Mouse (Mus musculus): Measurements from ENCODE around the gene Vcl. TPM values are rescaled to one million over a fixed set of nuclear protein-coding genes. Genes with fewer than 3 reads are reported as not detected.

Gene Vcl
- total RNA-seq, 2 experiments from 2014 or later: 30.9 to 38.9 TPM

DNA sequence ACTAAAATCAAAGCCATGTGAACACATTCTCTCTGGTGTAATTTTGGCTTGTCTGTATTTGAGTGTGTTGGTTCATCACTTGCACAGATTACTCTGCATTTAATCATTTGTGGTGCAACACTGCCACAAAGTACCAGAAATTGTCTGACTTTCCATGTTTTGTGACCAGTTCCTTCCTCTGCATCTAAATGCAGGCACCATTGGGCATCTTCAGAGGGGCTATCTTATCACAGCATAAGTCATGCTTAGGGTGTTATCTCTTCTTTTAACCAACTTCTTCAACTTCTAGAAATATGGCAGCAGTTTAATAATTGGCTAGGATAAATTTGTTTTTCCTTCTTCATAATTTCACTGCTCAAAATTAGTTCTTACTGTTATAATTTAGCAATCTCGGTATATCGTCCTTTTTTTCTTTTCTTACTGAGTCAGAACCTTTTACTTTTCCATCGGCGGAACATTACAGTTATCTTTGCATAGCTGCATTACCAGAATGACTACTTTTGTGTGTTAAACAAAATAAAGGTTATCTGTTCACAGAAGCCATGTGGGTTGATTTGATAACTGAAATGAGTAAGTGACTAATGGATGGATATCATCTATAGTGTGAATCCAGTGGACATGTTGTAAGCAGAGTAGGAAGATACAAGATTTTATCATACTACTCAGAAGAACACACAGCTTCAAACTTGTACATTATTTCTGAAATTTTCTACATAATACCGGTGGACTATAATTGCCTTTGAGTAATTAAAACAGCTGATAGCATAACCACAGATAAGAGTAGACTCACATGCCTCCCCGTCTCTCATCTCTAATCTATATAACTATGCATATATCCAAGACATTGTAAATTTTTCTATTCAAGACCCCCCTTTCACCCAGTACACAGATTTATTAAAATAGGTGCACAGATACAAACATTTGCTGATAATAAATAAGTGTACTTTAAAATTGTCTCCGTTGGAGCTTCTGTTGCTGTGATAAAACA, 12.3 kb upstream of the Vcl start:
- Histone ChIP-seq H3K4me3 (no peak overlapping the region), H3K27ac (no peak overlapping the region)
- no peak for DNase-seq (ENCODE audit: low spot score in 2 of 2)
- TF ChIP-seq CTCF (conservative IDR thresholded peaks at IDR 0.05): no peak

DNA sequence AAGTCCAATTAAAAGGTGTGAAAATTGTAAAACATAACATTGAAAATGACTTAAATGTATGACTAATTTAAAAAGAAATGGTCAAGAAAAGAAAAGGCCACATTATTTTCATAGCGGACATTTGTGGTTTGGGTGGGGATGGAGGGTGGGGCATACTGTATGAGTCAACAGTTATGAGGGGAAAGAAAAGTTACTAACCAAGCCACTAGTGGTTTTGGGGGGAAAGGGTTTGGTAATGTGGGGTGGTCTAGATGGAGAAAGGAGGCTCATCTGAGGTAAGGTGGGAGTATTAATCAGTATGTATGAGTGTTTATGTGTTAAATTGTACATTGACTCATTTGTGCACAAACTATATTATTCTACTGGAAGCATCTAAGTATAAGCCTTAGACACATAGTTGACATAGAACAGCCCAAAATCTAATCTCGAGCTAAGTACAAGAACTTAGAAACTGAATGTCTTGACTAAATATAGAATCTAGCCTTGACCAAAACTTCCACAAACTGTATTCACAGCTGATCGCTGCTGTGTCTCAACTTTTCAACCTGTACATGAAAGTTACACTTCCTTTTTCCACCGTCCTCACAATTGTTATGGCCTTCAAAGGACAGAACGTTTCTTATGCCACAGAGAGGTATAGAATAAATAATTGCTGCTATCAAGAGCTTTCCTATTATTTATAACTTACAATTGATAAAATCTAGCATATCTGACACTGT, 5.0 kb upstream of the Vcl start:
- no peak for DNase-seq (ENCODE audit: low spot score in 2 of 2)
- H3K4me3 ChIP-seq: no peak overlapping the region
- no peak overlapping the region for H3K27ac ChIP-seq
- TF ChIP-seq CTCF (conservative IDR thresholded peaks at IDR 0.05): no peak

DNA sequence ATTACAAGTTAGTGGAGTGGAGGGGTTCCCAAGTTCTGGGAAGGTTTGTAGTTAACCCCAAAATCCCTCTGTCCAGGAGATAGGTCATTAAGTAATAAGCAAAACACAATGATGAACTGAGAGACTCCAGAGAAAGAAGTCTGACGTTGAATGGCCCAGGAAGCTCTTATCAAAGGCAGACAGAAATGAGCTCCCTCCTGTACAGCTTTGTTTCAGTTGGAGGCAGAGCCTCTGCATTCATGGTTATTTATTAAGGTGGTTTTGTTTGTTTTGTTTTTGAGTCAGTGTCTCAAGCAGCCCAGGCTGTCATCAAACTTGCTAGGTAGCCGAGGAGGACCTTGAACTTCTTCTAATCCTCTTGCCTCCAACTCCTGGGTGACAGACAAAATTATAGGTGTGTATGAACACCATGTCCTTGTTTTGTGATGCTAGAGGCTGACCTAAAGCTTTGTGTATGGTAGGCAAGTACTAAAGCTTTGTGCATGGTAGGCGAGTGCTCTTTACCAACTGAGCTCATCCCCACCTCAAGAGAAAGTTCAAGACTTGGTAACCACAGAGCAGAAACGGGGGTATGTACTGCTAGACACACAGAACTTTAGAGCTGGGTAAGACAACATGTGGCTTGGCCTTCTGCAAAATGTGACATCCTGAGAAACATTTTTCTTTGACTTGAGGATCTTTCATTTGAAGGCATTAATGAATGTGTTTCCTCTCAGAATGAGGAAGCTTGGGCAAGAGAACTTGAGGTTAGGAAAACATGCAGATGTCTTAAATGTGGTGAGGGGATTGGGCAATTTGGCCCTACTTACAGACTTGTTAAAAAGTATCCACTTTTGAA, 1.5 kb upstream of the Vcl start:
- DNase-seq (ENCODE audit: low spot score in 2 of 2): no peak
- Histone ChIP-seq H3K4me3 (no peak overlapping the region), H3K27ac (no peak overlapping the region)
- TF ChIP-seq CTCF (conservative IDR thresholded peaks at IDR 0.05): no peak

DNA sequence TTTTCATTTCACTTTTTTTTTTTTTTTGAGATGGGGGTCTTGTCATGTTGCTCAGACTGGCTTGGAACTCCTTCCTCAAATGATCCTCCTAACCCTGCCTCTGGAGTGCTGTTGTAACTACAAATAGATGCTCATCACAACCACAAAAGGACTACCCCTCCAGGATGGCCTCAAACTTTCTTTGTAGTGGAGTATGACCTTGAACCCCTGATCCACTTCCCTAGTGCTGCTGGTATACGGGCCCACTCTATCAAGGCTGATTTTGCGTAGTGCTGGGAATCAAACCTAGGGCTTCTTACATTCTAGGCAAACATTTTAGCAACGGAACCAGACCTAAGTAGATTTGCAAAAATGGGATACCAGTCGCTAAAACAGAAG, 901 bp upstream of the Vcl start:
- no peak for DNase-seq (ENCODE audit: low spot score in 2 of 2)
- H3K27ac ChIP-seq: peak overlapping the region; percentile 76
- no peak for TF ChIP-seq CTCF (conservative IDR thresholded peaks at IDR 0.05)

DNA sequence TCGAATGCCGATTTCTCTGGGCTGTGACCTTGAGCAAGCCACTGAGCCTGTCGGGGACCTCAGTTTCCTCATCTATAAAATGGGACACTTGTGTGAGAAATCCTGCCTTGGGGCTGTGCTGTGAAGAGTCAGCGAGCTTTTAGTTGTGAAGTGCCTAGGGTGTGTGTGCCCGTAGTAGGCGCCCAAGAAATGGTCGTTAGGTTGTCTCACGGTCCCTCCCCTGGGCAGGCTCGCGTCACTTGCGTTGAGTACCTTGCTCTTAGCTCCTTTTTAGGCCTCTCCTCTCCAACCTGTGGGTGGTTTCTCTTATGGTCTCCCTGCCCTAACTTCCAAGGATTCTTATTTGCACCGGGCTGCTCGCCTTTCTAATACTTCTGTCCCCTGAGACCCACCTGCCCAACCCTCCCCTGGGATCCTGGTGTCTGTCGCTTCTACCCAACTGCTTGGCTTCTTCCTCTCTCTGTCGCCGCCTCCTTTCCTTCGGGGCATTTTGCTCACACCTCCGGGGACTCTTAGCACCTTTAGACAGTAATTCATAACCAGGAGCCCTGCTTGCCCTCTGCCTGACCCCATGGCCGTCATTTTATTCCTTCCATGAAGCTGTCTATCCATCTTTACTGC, 726 bp downstream of the Vcl start:
- H3K27ac ChIP-seq: peak overlapping the region; percentile 92
- DNase-seq (ENCODE audit: low spot score in 2 of 2): peak; percentile 5 to 17
- peak overlapping the region; percentile 95 for H3K4me3 ChIP-seq
- TF ChIP-seq CTCF (conservative IDR thresholded peaks at IDR 0.05): no peak

More for the DNA sequence above, 901 bp upstream of the Vcl start:
- peak overlapping the region; percentile 95; the same call in 1 of the 2 replicates for H3K4me3 ChIP-seq

DNA sequence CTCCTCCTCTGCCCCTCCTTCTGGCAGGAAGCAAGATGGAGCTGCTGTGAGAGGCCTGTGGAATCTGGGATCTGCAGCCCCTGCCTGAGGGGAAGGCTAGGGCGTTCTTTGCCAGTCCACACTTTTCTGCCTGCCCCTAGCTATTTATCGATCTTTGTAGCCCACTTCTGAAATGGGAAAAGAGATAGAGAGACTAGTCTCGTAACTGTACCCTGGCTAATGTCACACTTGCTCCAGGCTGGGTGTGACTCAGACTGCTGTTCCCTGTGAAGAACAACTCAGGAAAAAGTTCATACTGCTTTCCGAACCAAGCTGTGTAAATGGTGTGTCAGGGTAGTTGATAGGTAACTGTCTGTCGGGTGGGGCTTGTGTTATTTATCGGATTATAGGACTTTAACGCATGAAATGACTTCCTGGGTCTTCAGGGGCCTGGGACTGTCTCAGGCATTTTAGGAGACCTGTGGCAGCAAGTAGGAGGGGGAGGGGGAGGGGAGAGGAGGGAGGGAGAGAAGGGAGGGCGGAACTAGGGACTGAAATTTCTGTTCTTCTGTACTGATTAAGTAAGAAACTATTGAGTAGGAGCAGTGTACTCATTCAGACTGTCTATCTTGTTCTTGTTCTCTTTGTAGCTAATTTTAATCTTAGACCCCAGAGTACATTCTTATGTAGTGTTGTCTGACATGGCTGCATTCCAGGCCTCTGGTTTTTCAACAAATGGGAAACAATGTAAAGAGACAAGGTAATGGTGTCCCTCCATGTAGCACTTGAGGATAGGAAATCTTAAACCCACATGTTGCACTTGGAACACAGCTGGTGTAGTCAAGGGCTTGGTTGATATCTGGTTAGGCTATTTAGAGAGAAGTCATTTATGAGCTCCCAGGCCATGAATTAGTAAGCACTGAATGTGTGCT, 1.5 kb downstream of the Vcl start:
- peak overlapping the region; percentile 92 for H3K27ac ChIP-seq
- DNase-seq (ENCODE audit: low spot score in 2 of 2): no peak
- peak overlapping the region; percentile 95 for H3K4me3 ChIP-seq
- no peak for TF ChIP-seq CTCF (conservative IDR thresholded peaks at IDR 0.05)

DNA sequence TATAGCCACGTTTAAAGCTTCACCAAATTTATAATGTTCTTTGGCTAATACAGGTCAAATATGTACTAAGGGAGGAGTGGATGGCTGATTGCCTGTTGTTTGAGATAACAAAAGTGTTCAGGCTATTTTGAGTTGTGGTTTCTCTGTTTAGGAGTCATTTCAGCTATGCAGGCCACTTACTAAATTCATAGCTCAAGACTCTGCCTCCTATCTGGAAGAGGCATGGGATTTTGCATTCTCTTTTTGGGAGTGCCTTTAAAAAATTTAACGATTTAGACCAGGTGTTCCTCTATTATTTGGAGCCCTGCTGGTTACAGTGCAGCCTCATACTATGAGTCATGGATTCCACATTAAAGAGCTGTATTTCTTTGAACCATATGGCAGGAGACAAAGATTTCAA, 9.2 kb downstream of the Vcl start:
- no peak for TF ChIP-seq CTCF (conservative IDR thresholded peaks at IDR 0.05)
- peak in 1 of 2 experiments; percentile 19 for DNase-seq (ENCODE audit: low spot score in 2 of 2)
- Histone ChIP-seq H3K4me3 (no peak overlapping the region), H3K27ac (peak overlapping the region; percentile 64; the same call in 1 of the 2 replicates)

DNA sequence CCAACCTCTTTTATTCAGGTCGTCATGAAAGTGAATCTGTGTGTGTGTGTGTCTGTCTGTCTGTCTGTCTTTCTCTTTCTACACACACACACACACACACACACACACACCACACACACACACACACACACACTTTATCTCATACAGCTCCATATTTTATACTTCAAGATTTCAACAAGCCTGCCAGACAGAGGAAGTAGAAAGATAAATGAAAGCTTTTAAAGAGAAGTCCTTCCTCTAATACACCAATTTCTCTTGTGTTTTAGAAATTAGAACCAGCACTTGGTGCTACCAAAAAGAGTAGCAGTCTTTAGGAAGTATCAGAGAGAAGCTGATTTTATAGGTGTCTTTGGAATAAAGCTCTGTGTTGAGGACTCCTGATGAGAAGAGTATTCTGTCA, 9.7 kb downstream of the Vcl start:
- Histone ChIP-seq H3K27ac (peak overlapping the region; percentile 24; the same call in 1 of the 2 replicates), H3K4me3 (no peak overlapping the region)
- DNase-seq (ENCODE audit: low spot score in 2 of 2): no peak
- TF ChIP-seq CTCF (conservative IDR thresholded peaks at IDR 0.05): no peak

DNA sequence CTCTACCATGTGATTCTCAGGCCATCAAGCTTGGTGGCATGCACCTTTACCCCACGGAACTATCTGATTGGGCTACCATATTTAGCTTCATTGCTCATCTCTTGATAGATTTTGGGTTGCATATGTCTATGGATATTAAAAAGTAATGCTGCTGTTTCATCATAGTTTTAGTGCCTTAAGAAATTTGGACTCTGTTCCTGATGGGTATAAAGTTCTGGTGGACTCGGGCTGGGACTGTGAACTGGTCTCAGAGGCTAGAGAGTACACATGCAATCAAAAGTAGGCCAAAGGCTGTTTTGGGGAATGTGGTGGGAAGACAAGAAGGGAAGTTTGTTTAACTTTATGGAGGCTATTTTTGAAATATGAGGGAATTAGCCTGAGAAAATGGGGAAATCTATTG, 16.1 kb downstream of the Vcl start:
- H3K4me3 ChIP-seq: no peak overlapping the region
- no peak overlapping the region for H3K27ac ChIP-seq
- TF ChIP-seq CTCF (conservative IDR thresholded peaks at IDR 0.05): no peak
- DNase-seq (ENCODE audit: low spot score in 2 of 2): no peak

DNA sequence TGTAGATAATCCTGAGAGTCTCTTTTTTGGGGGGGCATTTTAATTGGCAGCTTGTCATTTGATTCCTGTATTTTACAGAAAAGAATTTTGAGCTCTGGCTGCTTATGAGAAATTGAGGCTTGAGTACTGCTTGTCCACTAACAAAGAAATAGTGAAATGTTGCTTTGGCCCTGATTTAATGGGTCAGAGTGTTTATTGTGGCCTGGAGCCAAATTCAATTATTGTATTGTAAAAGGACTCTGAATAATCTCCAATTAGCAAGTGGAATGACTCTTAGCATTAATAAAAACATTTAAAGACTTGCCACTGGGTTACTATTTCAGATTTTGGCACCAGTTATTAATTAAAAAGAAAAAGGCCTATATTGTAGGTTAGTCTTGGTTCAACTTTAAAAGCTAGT, 26.8 kb downstream of the Vcl start:
- Histone ChIP-seq H3K4me3 (no peak overlapping the region), H3K27ac (peak overlapping the region; percentile 24; the same call in 1 of the 2 replicates)
- no peak for TF ChIP-seq CTCF (conservative IDR thresholded peaks at IDR 0.05)
- no peak for DNase-seq (ENCODE audit: low spot score in 2 of 2)

DNA sequence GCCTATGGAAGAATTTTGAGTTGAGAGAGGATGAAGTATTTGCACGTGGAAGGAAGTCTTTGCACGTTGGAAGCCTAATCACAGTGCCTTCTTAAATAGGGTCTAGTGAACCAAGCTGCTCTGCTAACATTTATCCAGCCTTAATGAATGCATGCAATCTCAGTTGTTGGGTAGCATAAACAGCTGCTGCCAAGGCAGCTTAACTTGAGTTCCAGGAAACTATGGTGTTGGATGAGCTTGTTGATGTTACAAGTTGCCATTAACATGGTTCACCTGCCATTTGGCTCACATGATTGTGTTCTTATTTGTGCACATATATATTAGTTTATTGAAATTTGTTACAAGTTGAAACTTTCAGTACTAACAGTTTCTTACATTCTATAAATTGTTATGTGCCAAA, 29.8 kb downstream of the Vcl start:
- no peak for DNase-seq (ENCODE audit: low spot score in 2 of 2)
- Histone ChIP-seq H3K27ac (no peak overlapping the region), H3K4me3 (no peak overlapping the region)
- TF ChIP-seq CTCF (conservative IDR thresholded peaks at IDR 0.05): no peak
